Mouse (Mus musculus) stomach, embryonic 15.5 days (tissue): Measurements from ENCODE around the gene 1300017J02Rik. TPM values are rescaled to one million over a fixed set of nuclear protein-coding genes. Genes with fewer than 3 reads are reported as not detected.

ENCODE experiments used
- ATAC-seq: fragments of 200-750 bp; cut with Nextera tagmentation; 2 replicates; pipeline ENCODE4 v1.8.0; 2017; ENCODE audit warnings: low read depth, moderate number of reproducible peaks, moderate TSS enrichment; ENCODE audit not compliant: insufficient read depth, low FRiP score
- H3K27ac ChIP-seq: fragments of 300-500 bp; sonication (generic); 2 replicates; pipeline ENCODE4 v1.5.1; 2015; ENCODE audit warnings: mild to moderate bottlenecking, inconsistent platforms
- H3K27me3 ChIP-seq: fragments of 300-500 bp; sonication (generic); replicated peaks from 2 replicates; pipeline ENCODE4 v1.6.1; 2015; ENCODE audit warnings: inconsistent platforms
- H3K36me3 ChIP-seq: fragments of 300-500 bp; sonication (generic); 2 replicates; pipeline ENCODE4 v1.6.1; 2015; ENCODE audit warnings: inconsistent platforms
- H3K4me1 ChIP-seq: fragments of 300-500 bp; sonication (generic); 2 replicates; pipeline ENCODE4 v1.6.1; 2015; ENCODE audit warnings: inconsistent platforms
- H3K4me2 ChIP-seq: fragments of 300-500 bp; sonication (generic); 2 replicates; pipeline ENCODE4 v1.6.1; 2015; ENCODE audit warnings: mild to moderate bottlenecking, inconsistent platforms
- H3K4me3 ChIP-seq: fragments of 300-500 bp; sonication (generic); replicated peaks from 2 replicates; pipeline ENCODE4 v1.5.1; 2015; ENCODE audit warnings: inconsistent platforms
- H3K9ac ChIP-seq: fragments of 300-500 bp; sonication (generic); 2 replicates; pipeline ENCODE4 v1.6.1; 2015; ENCODE audit warnings: inconsistent platforms
- H3K9me3 ChIP-seq: fragments of 300-500 bp; sonication (generic); 2 replicates; pipeline ENCODE4 v1.6.1; 2016; ENCODE audit warnings: inconsistent platforms
- WGBS: fragments of 180-500 bp; shearing (Covaris S2); methylation state at CpG from one replicate; pipeline ENCODE4 v1.1.7; 2015; 5-methylcytosine and 5-hydroxymethylcytosine counted together
- polyA plus RNA-seq: library from polyadenylated mRNA; unstranded; fragments of >200 nt; fragmentation: Nextera tagmentation; extraction: Ambion mirVana; gene quantifications from 2 replicates; pipeline ENCODE4 v1.2.1, GENCODE M21; 2015

1300017J02Rik gene
- polyA plus RNA-seq, 1 experiment from 2014 or later: 6.6 TPM

DNA sequence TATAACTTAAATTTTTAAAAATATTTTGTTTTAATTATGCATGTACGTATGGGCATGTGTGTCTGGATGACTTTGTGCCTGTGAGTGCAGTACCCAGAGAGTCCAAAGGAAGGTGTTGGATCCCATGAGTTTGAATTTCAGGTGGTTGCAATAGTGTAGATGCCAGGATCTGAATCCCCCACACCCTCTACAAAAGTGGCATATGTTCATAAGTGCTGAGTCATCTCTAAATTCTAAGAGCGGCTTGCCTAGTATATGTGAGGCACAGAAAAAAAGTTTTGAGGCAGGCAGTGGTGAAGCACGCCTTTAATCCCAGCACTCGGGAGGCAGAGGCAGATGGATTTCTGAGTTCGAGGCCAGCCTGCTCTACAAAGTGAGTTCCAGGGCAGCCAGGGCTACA, 99.1 kb downstream of the 1300017J02Rik start:
- no peaks in the 10 kb centered on the region for H3K4me1 ChIP-seq
- no peaks in the 10 kb centered on the region for H3K9me3 ChIP-seq
- no peak overlapping the region for H3K4me2 ChIP-seq
- H3K27ac ChIP-seq: no peak overlapping the region
- no peaks in the 10 kb centered on the region for H3K36me3 ChIP-seq
- H3K9ac ChIP-seq: no peak overlapping the region
- ATAC-seq: no peak
- no peak overlapping the region for H3K4me3 ChIP-seq
- no peaks in the 10 kb centered on the region for H3K27me3 ChIP-seq
- 91% methylated on average over 5 of the region's 5 CpGs for WGBS

DNA sequence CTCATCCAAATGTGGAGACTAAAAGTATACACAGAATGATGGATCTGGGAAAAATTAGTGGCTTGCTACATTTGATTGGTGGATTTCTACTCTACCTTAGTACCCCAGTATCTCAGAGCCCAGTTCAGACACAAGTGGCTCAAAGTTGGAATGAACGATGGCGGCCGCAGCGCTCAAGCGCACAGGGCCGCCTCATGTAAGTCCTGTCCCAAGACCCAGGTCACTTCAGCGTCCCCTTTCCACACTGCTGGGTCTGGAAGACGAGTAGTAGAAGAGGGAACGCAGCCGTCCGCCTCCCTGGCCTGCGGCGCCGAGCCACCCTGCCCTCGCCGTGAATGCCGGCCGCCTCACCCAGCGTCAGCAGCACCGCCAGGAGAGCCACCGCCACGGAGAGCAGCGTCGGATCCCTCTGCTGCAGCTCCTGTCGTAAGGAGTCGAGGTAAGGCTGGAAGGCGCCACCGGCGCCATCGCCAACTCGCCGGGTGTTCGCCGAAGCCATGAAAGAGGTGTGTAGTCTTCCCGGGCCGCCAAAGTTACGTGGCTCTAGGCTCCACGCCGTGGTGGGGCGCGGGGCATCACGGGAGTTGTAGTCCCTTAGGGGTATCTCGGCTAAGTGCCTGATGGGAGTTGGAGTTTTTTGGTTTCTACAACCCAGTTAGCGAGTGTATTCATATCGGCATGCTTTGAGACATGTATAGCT, 103.2 kb downstream of the 1300017J02Rik start, which contains the start of gene Srprb:
Gene Srprb, minus strand, starts transcription at position 577 of the 700 bp plus-strand sequence.
- no peaks in the 10 kb centered on the region for H3K9me3 ChIP-seq
- H3K9ac ChIP-seq: peak within 1 kb of the TSS; percentile 56
- H3K27ac ChIP-seq: peak within 1 kb of the TSS; percentile 83
- peak within 1 kb of the TSS; percentile 61 for H3K4me2 ChIP-seq
- H3K4me1 ChIP-seq: no peaks in the 10 kb centered on the region
- peaks cover 13% of the 10 kb centered on the region; the same call in 1 of the 2 replicates for H3K36me3 ChIP-seq
- WGBS: under 1% methylated on average over 45 of the region's 45 CpGs
- no peaks in the 10 kb centered on the region for H3K27me3 ChIP-seq
- peak; percentile 98 for ATAC-seq
- peak within 1 kb of the TSS; percentile 67 for H3K4me3 ChIP-seq

Other genes with a start within 250 kb of the 1300017J02Rik start
- gene Rab6b, start 193.3 kb downstream of the 1300017J02Rik start, polyA plus RNA-seq: 5.6 and 7.3 TPM in 2 replicates
- 51.6 and 59.3 TPM in 2 replicates for gene Srprb, start 102.9 kb downstream of the 1300017J02Rik start, polyA plus RNA-seq
- 5.6 TPM in 1 of 2 replicates, not detected in the other for gene Gm20425, start 74.8 kb downstream of the 1300017J02Rik start, polyA plus RNA-seq
- 195 and 466 TPM in 2 replicates for gene Trf, start 74.6 kb downstream of the 1300017J02Rik start, polyA plus RNA-seq
- 55.9 and 62.2 TPM in 2 replicates for gene Topbp1, start 133 bp upstream of the 1300017J02Rik start, polyA plus RNA-seq
- 90.6 and 98.6 TPM in 2 replicates for gene Cdv3, start 60.8 kb upstream of the 1300017J02Rik start, polyA plus RNA-seq
- 0.53 and 0.71 TPM in 2 replicates for gene Bfsp2, start 175.3 kb upstream of the 1300017J02Rik start, polyA plus RNA-seq